Mouse (Mus musculus): ENCODE measurements around the gene Negr1. TPM values are rescaled to one million over a fixed set of nuclear protein-coding genes. Genes with fewer than 3 reads are reported as not detected.

The Negr1 gene
- polyA plus RNA-seq, 1 experiment from 2014 or later, result 61.9 TPM

GRCm38 (mm10) chr3:156639382-156639781 is 77.8 kb downstream of the Negr1 start:
- H3K9me3 ChIP-seq (ENCODE audit: control insufficient read depth, low read length), result no peaks in the 10 kb centered on the region
- ATAC-seq (ENCODE audit: low FRiP score, low TSS enrichment) (no peak), DNase-seq (no peak)
- no peak overlapping the region for H3K4me2 ChIP-seq (ENCODE audit: low read length)
- H3K4me1 ChIP-seq (ENCODE audit: control insufficient read depth, insufficient read depth, low read length), result no peaks in the 10 kb centered on the region
- 77% methylated on average over 3 of the region's 3 CpGs for WGBS
- no peak overlapping the region for H3K9ac ChIP-seq (replicated peaks; ENCODE audit: low read length)
- no peak overlapping the region for H3K4me3 ChIP-seq (replicated peaks; ENCODE audit: low read depth, low read length)
- no peaks in the 10 kb centered on the region for H3K36me3 ChIP-seq (ENCODE audit: control insufficient read depth, insufficient read depth, low read length)
- H3K27me3 ChIP-seq (ENCODE audit: control insufficient read depth, insufficient read depth, low read length), result no peaks in the 10 kb centered on the region
- no peak overlapping the region for H3K27ac ChIP-seq (replicated peaks; ENCODE audit: low read depth, low read length)

GRCm38 (mm10) chr3:156643710-156644363 is 82.2 kb downstream of the Negr1 start:
- no peak overlapping the region for H3K9ac ChIP-seq (replicated peaks; ENCODE audit: low read length)
- DNase-seq (peak; percentile 75), ATAC-seq (ENCODE audit: low FRiP score, low TSS enrichment) (peak; percentile 70; the same call in 1 of the 2 replicates)
- 91% methylated on average over 3 of the region's 3 CpGs for WGBS
- no peak overlapping the region for H3K4me3 ChIP-seq (replicated peaks; ENCODE audit: low read depth, low read length)
- no peaks in the 10 kb centered on the region for H3K9me3 ChIP-seq (ENCODE audit: control insufficient read depth, low read length)
- no peak overlapping the region for H3K27ac ChIP-seq (replicated peaks; ENCODE audit: low read depth, low read length)
- H3K36me3 ChIP-seq (ENCODE audit: control insufficient read depth, insufficient read depth, low read length), result no peaks in the 10 kb centered on the region
- H3K4me1 ChIP-seq (ENCODE audit: control insufficient read depth, insufficient read depth, low read length), result no peaks in the 10 kb centered on the region
- H3K4me2 ChIP-seq (ENCODE audit: low read length), result no peak overlapping the region
- no peaks in the 10 kb centered on the region for H3K27me3 ChIP-seq (ENCODE audit: control insufficient read depth, insufficient read depth, low read length)

- no peak for ATAC-seq (ENCODE audit: low FRiP score, low TSS enrichment)
- WGBS, result 67% methylated on average over 3 of the region's 3 CpGs
- no peaks in the 10 kb centered on the region for H3K36me3 ChIP-seq (ENCODE audit: control insufficient read depth, insufficient read depth, low read length)
- H3K4me1 ChIP-seq (ENCODE audit: control insufficient read depth, insufficient read depth, low read length), result no peaks in the 10 kb centered on the region
- no peak overlapping the region for H3K27ac ChIP-seq (replicated peaks; ENCODE audit: low read depth, low read length)
- no peak for DNase-seq
- no peak overlapping the region for H3K4me2 ChIP-seq (ENCODE audit: low read length)
- no peak overlapping the region for H3K4me3 ChIP-seq (replicated peaks; ENCODE audit: low read depth, low read length)
- H3K9me3 ChIP-seq (ENCODE audit: control insufficient read depth, low read length), result no peaks in the 10 kb centered on the region
- no peak overlapping the region for H3K9ac ChIP-seq (replicated peaks; ENCODE audit: low read length)
- no peaks in the 10 kb centered on the region for H3K27me3 ChIP-seq (ENCODE audit: control insufficient read depth, insufficient read depth, low read length)
Observed at GRCm38 (mm10) chr3:156648378-156648777, 86.8 kb downstream of the Negr1 start.

DNA sequence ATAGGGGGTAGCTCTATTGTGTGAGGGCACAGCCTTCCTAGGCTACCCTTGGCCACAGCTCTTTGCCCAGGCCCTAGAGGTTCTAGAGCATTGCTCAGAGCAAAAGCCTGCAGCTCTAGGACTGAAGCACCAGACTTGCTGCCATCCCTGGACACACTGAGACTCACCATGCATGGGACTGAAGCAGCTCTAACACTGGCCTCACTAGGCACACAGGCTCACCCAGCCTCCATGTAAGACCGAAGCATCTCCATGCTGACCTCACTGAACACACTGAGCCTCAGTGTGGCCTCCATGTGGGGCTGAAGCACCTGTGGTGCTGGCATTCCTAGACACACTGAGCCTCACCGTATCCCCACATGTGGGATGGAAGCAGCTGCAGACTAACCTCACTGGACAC is 101.0 kb downstream of the Negr1 start:
- Histone ChIP-seq H3K27ac (replicated peaks; ENCODE audit: low read depth, low read length) (no peak overlapping the region), H3K9ac (replicated peaks; ENCODE audit: low read length) (no peak overlapping the region), H3K9me3 (ENCODE audit: control insufficient read depth, low read length) (no peaks in the 10 kb centered on the region), H3K36me3 (ENCODE audit: control insufficient read depth, insufficient read depth, low read length) (no peaks in the 10 kb centered on the region), H3K27me3 (ENCODE audit: control insufficient read depth, insufficient read depth, low read length) (no peaks in the 10 kb centered on the region), H3K4me3 (replicated peaks; ENCODE audit: low read depth, low read length) (no peak overlapping the region), H3K4me2 (ENCODE audit: low read length) (no peak overlapping the region), H3K4me1 (ENCODE audit: control insufficient read depth, insufficient read depth, low read length) (no peaks in the 10 kb centered on the region)
- DNase-seq, result no peak
- ATAC-seq (ENCODE audit: low FRiP score, low TSS enrichment), result no peak
- 94% methylated on average over 2 of the region's 2 CpGs for WGBS

- no peak overlapping the region for H3K27ac ChIP-seq (replicated peaks; ENCODE audit: low read depth, low read length)
- H3K4me1 ChIP-seq (ENCODE audit: control insufficient read depth, insufficient read depth, low read length), result no peaks in the 10 kb centered on the region
- ATAC-seq (ENCODE audit: low FRiP score, low TSS enrichment) (no peak), DNase-seq (no peak)
- H3K9me3 ChIP-seq (ENCODE audit: control insufficient read depth, low read length), result no peaks in the 10 kb centered on the region
- H3K4me2 ChIP-seq (ENCODE audit: low read length), result no peak overlapping the region
- H3K36me3 ChIP-seq (ENCODE audit: control insufficient read depth, insufficient read depth, low read length), result no peaks in the 10 kb centered on the region
- 82% methylated on average over 3 of the region's 3 CpGs for WGBS
- H3K9ac ChIP-seq (replicated peaks; ENCODE audit: low read length), result no peak overlapping the region
- H3K27me3 ChIP-seq (ENCODE audit: control insufficient read depth, insufficient read depth, low read length), result no peaks in the 10 kb centered on the region
- H3K4me3 ChIP-seq (replicated peaks; ENCODE audit: low read depth, low read length), result no peak overlapping the region
Observed at GRCm38 (mm10) chr3:156672560-156672959, 111.0 kb downstream of the Negr1 start.

GRCm38 (mm10) chr3:156690059-156690605 is 128.5 kb downstream of the Negr1 start:
- no peak overlapping the region for H3K9ac ChIP-seq (replicated peaks; ENCODE audit: low read length)
- DNase-seq, result no peak
- WGBS, result 94% methylated on average over 5 of the region's 5 CpGs

GRCm38 (mm10) chr3:156698687-156699086 is 137.1 kb downstream of the Negr1 start:
- 93% methylated on average over 1 of the region's 1 CpGs for WGBS
- no peaks in the 10 kb centered on the region for H3K4me1 ChIP-seq (ENCODE audit: control insufficient read depth, insufficient read depth, low read length)

More at GRCm38 (mm10) chr3:156690059-156690605, 128.5 kb downstream of the Negr1 start:
- no peak overlapping the region for H3K4me3 ChIP-seq (replicated peaks; ENCODE audit: low read depth, low read length)
- H3K9me3 ChIP-seq (ENCODE audit: control insufficient read depth, low read length), result no peaks in the 10 kb centered on the region
- H3K36me3 ChIP-seq (ENCODE audit: control insufficient read depth, insufficient read depth, low read length), result no peaks in the 10 kb centered on the region
- no peaks in the 10 kb centered on the region for H3K27me3 ChIP-seq (ENCODE audit: control insufficient read depth, insufficient read depth, low read length)
- no peak for ATAC-seq (ENCODE audit: low FRiP score, low TSS enrichment)
- no peaks in the 10 kb centered on the region for H3K4me1 ChIP-seq (ENCODE audit: control insufficient read depth, insufficient read depth, low read length)
- H3K4me2 ChIP-seq (ENCODE audit: low read length), result no peak overlapping the region
- no peak overlapping the region for H3K27ac ChIP-seq (replicated peaks; ENCODE audit: low read depth, low read length)

GRCm38 (mm10) chr3:156703241-156703640 is 141.6 kb downstream of the Negr1 start:
- H3K4me2 ChIP-seq (ENCODE audit: low read length), result no peak overlapping the region
- H3K27ac ChIP-seq (replicated peaks; ENCODE audit: low read depth, low read length), result no peak overlapping the region
- no peaks in the 10 kb centered on the region for H3K9me3 ChIP-seq (ENCODE audit: control insufficient read depth, low read length)
- no peak overlapping the region for H3K4me3 ChIP-seq (replicated peaks; ENCODE audit: low read depth, low read length)
- H3K36me3 ChIP-seq (ENCODE audit: control insufficient read depth, insufficient read depth, low read length), result no peaks in the 10 kb centered on the region
- DNase-seq (no peak), ATAC-seq (ENCODE audit: low FRiP score, low TSS enrichment) (no peak)
- H3K27me3 ChIP-seq (ENCODE audit: control insufficient read depth, insufficient read depth, low read length), result no peaks in the 10 kb centered on the region
- WGBS, result 65% methylated on average over 1 of the region's 1 CpGs
- no peaks in the 10 kb centered on the region for H3K4me1 ChIP-seq (ENCODE audit: control insufficient read depth, insufficient read depth, low read length)
- no peak overlapping the region for H3K9ac ChIP-seq (replicated peaks; ENCODE audit: low read length)

More at GRCm38 (mm10) chr3:156698687-156699086, 137.1 kb downstream of the Negr1 start:
- ATAC-seq (ENCODE audit: low FRiP score, low TSS enrichment) (no peak), DNase-seq (no peak)
- Histone ChIP-seq H3K27me3 (ENCODE audit: control insufficient read depth, insufficient read depth, low read length) (no peaks in the 10 kb centered on the region), H3K4me2 (ENCODE audit: low read length) (no peak overlapping the region), H3K9ac (replicated peaks; ENCODE audit: low read length) (no peak overlapping the region), H3K9me3 (ENCODE audit: control insufficient read depth, low read length) (no peaks in the 10 kb centered on the region), H3K36me3 (ENCODE audit: control insufficient read depth, insufficient read depth, low read length) (no peaks in the 10 kb centered on the region), H3K4me3 (replicated peaks; ENCODE audit: low read depth, low read length) (no peak overlapping the region), H3K27ac (replicated peaks; ENCODE audit: low read depth, low read length) (no peak overlapping the region)

- no peak for DNase-seq
- Histone ChIP-seq H3K27ac (replicated peaks; ENCODE audit: low read depth, low read length) (no peak overlapping the region), H3K4me1 (ENCODE audit: control insufficient read depth, insufficient read depth, low read length) (no peaks in the 10 kb centered on the region), H3K9ac (replicated peaks; ENCODE audit: low read length) (no peak overlapping the region), H3K9me3 (ENCODE audit: control insufficient read depth, low read length) (no peaks in the 10 kb centered on the region), H3K4me3 (replicated peaks; ENCODE audit: low read depth, low read length) (no peak overlapping the region), H3K4me2 (ENCODE audit: low read length) (no peak overlapping the region), H3K36me3 (ENCODE audit: control insufficient read depth, insufficient read depth, low read length) (no peaks in the 10 kb centered on the region), H3K27me3 (ENCODE audit: control insufficient read depth, insufficient read depth, low read length) (no peaks in the 10 kb centered on the region)
- no peak for ATAC-seq (ENCODE audit: low FRiP score, low TSS enrichment)
- 81% methylated on average over 5 of the region's 5 CpGs for WGBS
Observed at GRCm38 (mm10) chr3:156710240-156710639, 148.6 kb downstream of the Negr1 start.
